Mouse (Mus musculus) macrophage (primary cell): ENCODE measurements around the gene Teddm3. TPM values are rescaled to one million over a fixed set of nuclear protein-coding genes. Genes with fewer than 3 reads are reported as not detected.
"Not testable (repeated sequence)": the region's sequence is repeated elsewhere in the genome, so short reads cannot be mapped to it uniquely, and the experiment has no call there.

Experiments used
- H3K27ac ChIP-seq: fragments of 350-480 bp; formaldehyde crosslinking; 2 replicates; pipeline ENCODE4 v1.9.0; 2021
- H3K36me3 ChIP-seq: fragments of 350-480 bp; formaldehyde crosslinking; 2 replicates; pipeline ENCODE4 v1.9.0; 2021; ENCODE audit errors: inconsistent target
- H3K4me3 ChIP-seq: fragments of 350-480 bp; formaldehyde crosslinking; 2 replicates; pipeline ENCODE4 v1.9.0; 2021; ENCODE audit errors: inconsistent target
- H3K79me2 ChIP-seq: fragments of 350-480 bp; formaldehyde crosslinking; 2 replicates; pipeline ENCODE4 v1.9.0; 2021; ENCODE audit errors: inconsistent target
- WGBS: methylation state at CpG from one replicate; pipeline ENCODE4 v1.1.7; 2026; ENCODE audit warnings: inconsistent platforms; ENCODE audit not compliant: missing documents; 5-methylcytosine and 5-hydroxymethylcytosine counted together
- polyA plus RNA-seq: library from polyadenylated mRNA; stranded (reverse); fragments of 250-400 nt; gene quantifications from 3 replicates; pipeline ENCODE4 v1.2.4, GENCODE M21; 2018; ENCODE audit warnings: inconsistent platforms
- total RNA-seq, 78 experiments: library from RNA; depleted of rRNA; stranded (reverse); fragments of 250-400 nt; gene quantifications; 1 replicate in 9 of 78; 2 replicates in 24 of 78; 3 replicates in 43 of 78; 4 replicates in 2 of 78; pipeline ENCODE4 v1.2.4; 2018; ENCODE audit warnings: inconsistent platforms in 56 of 78

Teddm3 gene
- not detected for total RNA-seq (2018; cell fraction: chromatin; rRNA removed)
- not detected for total RNA-seq (2018; cell fraction: cytosol; rRNA removed)
- total RNA-seq (2018; cell fraction: nucleus; rRNA removed), result not detected
- polyA plus RNA-seq, result not detected in 3 replicates

- no CpG with 5 or more reads among the region's 2 CpGs for WGBS
- H3K36me3 ChIP-seq, result not testable (repeated sequence)
These were observed at the start of gene Teddm3 for GRCm38 (mm10) chr16:21153900-21154299. Teddm3 (minus strand) TSS chr16:21154000.

GRCm38 (mm10) chr16:21202731-21203130, 48.9 kb upstream of the Teddm3 start:
- H3K27ac ChIP-seq, result no peak overlapping the region
- H3K36me3 ChIP-seq, result no peaks in the 10 kb centered on the region
- H3K79me2 ChIP-seq, result no peaks in the 10 kb centered on the region
- 88% methylated on average over 4 of the region's 4 CpGs for WGBS
- no peak overlapping the region for H3K4me3 ChIP-seq

More at GRCm38 (mm10) chr16:21153900-21154299, at the start of gene Teddm3:
- H3K4me3 ChIP-seq, H3K27ac ChIP-seq, H3K79me2 ChIP-seq: not testable (repeated sequence)

DNA sequence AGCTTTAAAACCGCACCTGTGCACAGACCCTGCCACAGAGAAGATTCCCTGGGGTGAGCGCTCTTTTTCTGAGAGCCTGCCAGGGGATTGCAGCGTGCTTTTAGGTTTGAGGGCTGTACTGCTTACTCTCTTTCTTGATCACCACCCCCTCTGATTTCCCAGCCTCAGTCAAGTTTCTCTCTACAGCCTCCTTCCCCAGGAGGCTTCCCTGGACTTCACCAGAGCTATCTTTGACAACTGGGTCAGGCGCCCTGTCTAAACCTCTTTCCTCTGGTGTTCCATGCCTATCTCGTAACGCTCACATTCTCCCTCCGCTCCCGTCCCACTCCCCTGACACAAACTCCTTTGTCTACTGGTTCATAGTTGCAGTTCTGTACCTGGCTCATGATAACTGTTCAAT, 45.6 kb upstream of the Teddm3 start:
- WGBS, result 94% methylated on average over 7 of the region's 8 CpGs
- Histone ChIP-seq H3K36me3 (no peaks in the 10 kb centered on the region), H3K4me3 (no peak overlapping the region), H3K27ac (no peak overlapping the region), H3K79me2 (no peaks in the 10 kb centered on the region)

- H3K79me2 ChIP-seq, result no peaks in the 10 kb centered on the region
These were observed 44.7 kb upstream of the Teddm3 start for GRCm38 (mm10) chr16:21198529-21198928.

GRCm38 (mm10) chr16:21198006-21198405, 44.2 kb upstream of the Teddm3 start:
- WGBS, result 88% methylated on average over 7 of the region's 7 CpGs
- H3K4me3 ChIP-seq, result no peak overlapping the region
- H3K36me3 ChIP-seq, result no peaks in the 10 kb centered on the region
- H3K27ac ChIP-seq, result no peak overlapping the region
- no peaks in the 10 kb centered on the region for H3K79me2 ChIP-seq

More at GRCm38 (mm10) chr16:21198529-21198928, 44.7 kb upstream of the Teddm3 start:
- no peaks in the 10 kb centered on the region for H3K36me3 ChIP-seq
- 0% methylated on average over 1 of the region's 1 CpGs for WGBS
- H3K27ac ChIP-seq, result no peak overlapping the region
- H3K4me3 ChIP-seq, result no peak overlapping the region

- Histone ChIP-seq H3K79me2 (no peaks in the 10 kb centered on the region), H3K27ac (no peak overlapping the region), H3K36me3 (no peaks in the 10 kb centered on the region), H3K4me3 (no peak overlapping the region)
- WGBS, result 87% methylated on average over 4 of the region's 4 CpGs
These were observed 43.7 kb upstream of the Teddm3 start for GRCm38 (mm10) chr16:21197542-21197941.

DNA sequence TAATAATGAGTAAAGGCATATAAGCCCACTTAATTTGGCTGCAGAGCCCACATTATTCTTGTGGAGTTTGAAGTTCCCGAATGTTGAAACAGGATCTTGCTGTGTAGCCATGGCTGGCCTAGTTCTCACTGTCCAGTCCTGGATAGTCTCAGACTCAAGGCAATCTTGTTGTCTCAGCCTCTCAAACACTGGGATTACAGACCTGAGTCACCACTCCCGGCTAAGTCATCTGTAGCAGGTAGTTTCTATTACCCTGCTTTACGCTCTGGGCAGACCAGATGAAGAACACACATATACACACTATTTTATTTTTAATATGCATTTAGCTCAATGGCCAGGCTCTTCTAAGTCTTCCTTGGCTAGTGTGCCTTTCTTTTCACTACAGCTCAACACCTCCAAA, 42.8 kb upstream of the Teddm3 start:
- H3K79me2 ChIP-seq, result no peaks in the 10 kb centered on the region
- WGBS, result 93% methylated on average over 3 of the region's 3 CpGs

GRCm38 (mm10) chr16:21195260-21195866, 41.6 kb upstream of the Teddm3 start:
- Histone ChIP-seq H3K36me3 (no peaks in the 10 kb centered on the region), H3K4me3 (no peak overlapping the region), H3K27ac (no peak overlapping the region), H3K79me2 (no peaks in the 10 kb centered on the region)
- WGBS, result 91% methylated on average over 8 of the region's 8 CpGs

More for the DNA sequence above, 42.8 kb upstream of the Teddm3 start:
- H3K27ac ChIP-seq, result no peak overlapping the region
- H3K4me3 ChIP-seq, result no peak overlapping the region
- H3K36me3 ChIP-seq, result no peaks in the 10 kb centered on the region

DNA sequence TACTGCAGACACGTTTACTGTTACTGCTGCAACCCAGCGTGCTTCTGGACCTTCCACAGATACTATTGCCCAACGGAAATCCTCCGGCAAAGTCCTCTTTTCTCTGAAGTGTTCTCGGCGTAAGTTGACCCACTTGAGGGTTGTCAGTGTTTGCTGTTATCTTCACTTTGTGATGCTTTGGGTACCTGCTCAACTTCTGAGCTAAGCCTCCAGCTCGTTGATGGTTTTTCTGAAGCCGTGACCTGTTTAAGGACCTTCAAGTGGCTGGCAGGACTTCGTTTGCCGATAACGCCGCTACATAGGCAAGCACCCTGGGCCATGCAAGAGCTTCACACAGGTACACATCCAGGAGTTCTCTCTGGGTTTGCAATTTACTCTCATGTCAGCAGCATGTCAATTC, 40.4 kb upstream of the Teddm3 start:
- 88% methylated on average over 12 of the region's 12 CpGs for WGBS
- no peaks in the 10 kb centered on the region for H3K36me3 ChIP-seq
- H3K79me2 ChIP-seq, result no peaks in the 10 kb centered on the region
- H3K4me3 ChIP-seq, result no peak overlapping the region
- H3K27ac ChIP-seq, result no peak overlapping the region

DNA sequence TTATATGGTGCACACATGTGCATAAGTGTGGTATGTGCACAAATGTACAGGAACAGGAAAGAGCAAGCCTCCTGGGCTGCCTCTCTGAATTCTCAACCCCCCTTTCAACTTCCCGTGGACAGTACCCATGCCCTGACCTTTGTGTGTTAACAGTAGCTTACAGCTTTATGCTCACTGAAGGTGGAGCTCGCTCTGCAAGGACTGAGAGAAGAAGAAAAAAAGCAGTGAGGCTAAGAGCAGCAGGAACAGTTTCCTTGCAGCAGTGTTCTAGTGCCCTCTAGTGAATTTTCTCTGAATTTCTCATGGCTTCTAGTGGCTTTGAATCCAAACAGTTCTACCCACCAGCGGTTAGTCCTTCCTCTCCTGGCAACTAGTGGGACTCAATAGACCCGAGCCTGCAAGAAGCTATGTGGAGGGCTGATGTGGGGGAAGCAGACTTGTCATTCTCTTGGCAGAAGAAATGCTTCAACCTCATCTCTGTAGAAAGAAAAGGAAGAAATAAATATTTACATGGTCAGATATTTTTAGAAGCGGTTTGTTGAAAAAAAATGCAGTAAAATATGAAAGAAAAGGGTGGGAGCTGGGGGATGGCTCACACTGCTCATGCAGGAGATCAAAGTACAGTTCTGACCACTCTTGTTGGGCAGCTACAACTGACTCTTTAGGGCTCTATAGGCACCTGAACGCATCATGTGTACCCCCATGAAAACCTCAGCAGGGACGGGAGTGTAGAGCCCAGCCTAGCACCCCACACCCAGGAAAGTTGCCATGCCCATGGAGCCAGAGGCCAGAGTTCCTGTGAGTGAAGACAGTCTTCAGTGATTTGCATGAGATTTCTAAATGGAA, 38.9 kb upstream of the Teddm3 start:
- 35% methylated on average over 7 of the region's 7 CpGs for WGBS
- no peak overlapping the region for H3K4me3 ChIP-seq
- no peaks in the 10 kb centered on the region for H3K79me2 ChIP-seq

GRCm38 (mm10) chr16:21191569-21191968, 37.8 kb upstream of the Teddm3 start:
- WGBS, result 92% methylated on average over 13 of the region's 14 CpGs
- Histone ChIP-seq H3K36me3 (no peaks in the 10 kb centered on the region), H3K27ac (no peak overlapping the region), H3K4me3 (no peak overlapping the region), H3K79me2 (no peaks in the 10 kb centered on the region)

More for the DNA sequence above, 38.9 kb upstream of the Teddm3 start:
- no peak overlapping the region for H3K27ac ChIP-seq
- no peaks in the 10 kb centered on the region for H3K36me3 ChIP-seq

GRCm38 (mm10) chr16:21188345-21188744, 34.5 kb upstream of the Teddm3 start:
- H3K79me2 ChIP-seq, result no peaks in the 10 kb centered on the region
- no peaks in the 10 kb centered on the region for H3K36me3 ChIP-seq
- no peak overlapping the region for H3K4me3 ChIP-seq
- 89% methylated on average over 3 of the region's 3 CpGs for WGBS
- H3K27ac ChIP-seq, result no peak overlapping the region

- H3K79me2 ChIP-seq, result no peaks in the 10 kb centered on the region
- no peak overlapping the region for H3K27ac ChIP-seq
- WGBS, result 47% methylated on average over 7 of the region's 7 CpGs
- no peak overlapping the region for H3K4me3 ChIP-seq
- no peaks in the 10 kb centered on the region for H3K36me3 ChIP-seq
These were observed 33.8 kb upstream of the Teddm3 start for GRCm38 (mm10) chr16:21187568-21187967.

DNA sequence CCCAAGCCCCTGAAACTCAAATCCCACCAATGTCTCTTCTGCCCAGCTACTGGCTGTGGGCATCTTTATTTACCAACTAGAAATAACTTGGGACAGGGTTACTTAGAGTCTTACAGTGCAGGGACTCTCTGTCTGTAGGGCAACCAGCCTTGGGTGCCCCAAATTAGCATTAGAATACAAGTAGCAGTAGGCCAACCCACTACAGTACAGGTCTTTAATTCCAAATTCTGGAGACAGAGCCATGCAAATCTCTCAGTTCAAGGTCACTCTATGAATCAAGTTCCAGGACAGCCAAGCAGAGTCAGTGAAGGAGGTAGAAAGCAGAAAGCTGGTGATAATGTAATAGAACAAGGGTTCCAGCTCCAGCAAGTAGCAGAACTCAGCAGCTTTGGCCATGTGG, 30.9 kb upstream of the Teddm3 start:
- Histone ChIP-seq H3K36me3 (no peaks in the 10 kb centered on the region), H3K27ac (no peak overlapping the region), H3K4me3 (no peak overlapping the region), H3K79me2 (no peaks in the 10 kb centered on the region)

DNA sequence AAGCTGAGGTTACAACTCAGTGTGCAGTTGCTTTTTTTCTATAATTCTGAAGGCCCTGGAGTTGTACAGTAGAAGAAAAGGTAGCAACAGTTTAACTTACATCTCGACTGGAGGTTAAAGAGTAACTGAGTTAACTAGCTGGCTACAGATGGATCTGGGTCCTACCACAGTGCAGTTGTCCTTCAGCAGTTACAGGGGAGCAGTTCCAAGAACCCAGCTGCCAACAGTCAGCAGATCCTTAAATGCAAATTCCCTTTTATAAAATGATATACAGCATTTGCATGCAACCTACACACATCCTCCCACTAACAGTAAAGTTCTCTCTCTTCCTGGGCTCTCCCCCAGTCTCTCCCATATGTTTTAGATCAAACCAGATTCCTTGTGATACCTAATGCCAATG, 28.3 kb upstream of the Teddm3 start:
- no peak overlapping the region for H3K4me3 ChIP-seq
- 48% methylated on average over 1 of the region's 1 CpGs for WGBS
- no peak overlapping the region for H3K27ac ChIP-seq
- no peaks in the 10 kb centered on the region for H3K79me2 ChIP-seq
- H3K36me3 ChIP-seq, result no peaks in the 10 kb centered on the region
